Mouse (Mus musculus): ENCODE data around the gene Egfl8. TPM values are rescaled to one million over a fixed set of nuclear protein-coding genes. Genes with fewer than 3 reads are reported as not detected.

Egfl8 gene
- polyA plus RNA-seq, 1 experiment = 0.16 TPM

DNA sequence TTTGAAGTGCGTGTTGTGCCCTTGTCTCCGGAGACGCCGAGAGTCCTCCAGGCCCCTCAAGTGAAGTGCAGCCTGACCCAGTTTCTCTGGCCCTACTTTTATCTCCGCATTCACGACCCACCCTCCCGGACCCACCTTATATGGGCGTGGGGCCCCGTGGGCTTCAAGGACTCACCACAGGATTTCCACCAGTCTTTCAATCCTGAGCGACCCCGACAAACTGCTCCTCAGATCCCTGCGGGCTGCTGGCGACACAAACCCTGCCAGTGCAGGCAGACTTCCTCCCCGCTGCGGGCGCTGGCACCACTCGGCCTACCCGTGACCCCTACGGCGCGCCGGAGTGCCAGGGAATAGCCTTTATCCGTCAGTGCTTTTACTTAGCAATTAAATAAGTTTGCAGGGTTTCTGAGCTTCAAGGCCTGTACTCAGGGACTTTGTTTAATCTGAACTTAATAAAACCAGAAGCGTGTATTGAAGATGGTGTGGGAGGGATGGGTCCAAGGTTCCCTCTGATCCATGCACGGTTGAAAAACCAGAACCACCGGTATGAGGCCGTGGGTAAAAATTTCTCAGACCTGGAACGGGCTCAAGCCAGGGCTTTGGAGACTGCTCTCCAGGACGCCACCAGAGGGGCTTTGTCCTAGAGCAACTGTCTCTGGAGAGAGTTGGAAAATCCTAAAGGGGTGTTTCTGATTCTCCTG lies 12.3 kb upstream of the Egfl8 start, which contains the start of gene Ppt2:
Ppt2 (minus strand) TSS at position 568 of the 701 bp plus-strand sequence.
- Histone ChIP-seq H3K79me2 (ENCODE audit: control insufficient read depth, insufficient read depth) (no peaks in the 10 kb centered on the region), H3K27me3 (ENCODE audit: control insufficient read depth, insufficient read depth, insufficient read length) (peaks cover 32% of the 10 kb centered on the region), H3K4me3 (peak within 1 kb of the TSS; percentile 42), H3K4me2 (ENCODE audit: low read depth) (peak within 1 kb of the TSS; percentile 70), H3K36me3 (ENCODE audit: control insufficient read depth, insufficient read depth) (no peaks in the 10 kb centered on the region), H3ac (ENCODE audit: control insufficient read depth, insufficient read length) (peak within 1 kb of the TSS; percentile 8)
- TF ChIP-seq TCF3 (IDR thresholded peaks at IDR 0.05; ENCODE audit: insufficient read length, low read depth) (no peak), POLR2A (IDR thresholded peaks at IDR 0.05; ENCODE audit: insufficient read length, low read depth) (no peak), E2F4 (IDR thresholded peaks at IDR 0.05; ENCODE audit: insufficient read depth) (no peak), REST (IDR thresholded peaks at IDR 0.05; ENCODE audit: insufficient read depth, insufficient read length) (no peak), MYOG (IDR thresholded peaks at IDR 0.05; ENCODE audit: control insufficient read depth in 1 of 3, insufficient read depth in 1 of 3, insufficient read length in 2 of 3, low read depth in 2 of 3) (no peak), MYOD1 (IDR thresholded peaks at IDR 0.05; ENCODE audit: control insufficient read depth in 1 of 3, insufficient read length in 2 of 3, low read depth in 2 of 3) (no peak), CEBPB (IDR thresholded peaks at IDR 0.05; ENCODE audit: insufficient read depth, poor library complexity, severe bottlenecking) (no peak), POLR2AphosphoS2 (IDR thresholded peaks at IDR 0.05; ENCODE audit: insufficient read length, low read depth) (no peak), TCF12 (IDR thresholded peaks at IDR 0.05; ENCODE audit: insufficient read depth, poor library complexity, severe bottlenecking) (no peak), SRF (IDR thresholded peaks at IDR 0.05; ENCODE audit: control insufficient read depth, insufficient read length, low read depth) (no peak), USF1 (IDR thresholded peaks at IDR 0.05; ENCODE audit: low read depth) (no peak), MAX (IDR thresholded peaks at IDR 0.05; ENCODE audit: low read depth) (no peak)

DNA sequence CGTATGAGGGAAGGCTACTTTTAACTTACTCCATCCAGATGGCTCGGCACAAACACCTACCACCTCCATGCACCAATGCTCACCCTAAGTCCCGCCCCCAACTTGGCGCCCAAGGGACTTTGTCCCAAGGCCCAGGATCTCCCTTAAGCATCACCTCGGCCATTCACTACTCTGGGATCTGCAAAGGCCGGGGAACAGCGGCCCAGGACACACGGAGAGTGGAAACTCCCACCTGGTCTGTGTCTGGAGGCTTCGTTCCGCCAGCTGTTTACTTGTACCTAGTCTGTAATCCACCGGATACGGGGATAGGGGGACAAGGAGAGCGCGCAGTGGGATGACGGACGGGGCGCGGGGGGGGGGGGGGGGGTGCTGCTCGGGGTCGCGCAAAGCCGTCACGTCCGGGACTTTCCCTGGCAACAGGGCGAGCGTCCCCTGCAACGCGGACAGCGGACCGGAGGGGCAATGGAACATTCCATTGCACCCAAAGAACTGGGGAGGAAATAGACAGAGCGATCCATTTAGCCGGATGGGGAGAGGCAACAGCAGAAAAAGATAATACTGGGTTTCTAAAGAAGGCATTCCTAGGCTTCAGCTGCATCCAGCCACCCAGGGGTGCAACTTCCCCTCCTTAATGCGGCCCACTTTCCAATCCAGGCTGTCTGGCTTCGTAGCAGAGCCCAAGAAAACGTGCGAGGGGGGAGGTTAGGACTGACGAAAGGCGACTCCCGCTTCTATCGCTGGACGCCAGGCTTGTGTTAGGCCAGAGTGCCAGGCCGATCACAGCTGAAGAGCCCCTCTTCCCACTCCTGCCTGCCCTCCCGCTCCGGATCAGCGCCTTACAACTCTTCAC lies 11.5 kb upstream of the Egfl8 start:
- no peaks in the 10 kb centered on the region for H3K36me3 ChIP-seq (ENCODE audit: control insufficient read depth, insufficient read depth)
- peak overlapping the region; percentile 73 for H3K4me2 ChIP-seq (ENCODE audit: low read depth)
- H3K4me3 ChIP-seq = peak overlapping the region; percentile 42
- H3K79me2 ChIP-seq (ENCODE audit: control insufficient read depth, insufficient read depth) = no peaks in the 10 kb centered on the region
- H3K27me3 ChIP-seq (ENCODE audit: control insufficient read depth, insufficient read depth, insufficient read length) = peaks cover 25% of the 10 kb centered on the region
- H3ac ChIP-seq (ENCODE audit: control insufficient read depth, insufficient read length) = peak overlapping the region; percentile 8
- TF ChIP-seq POLR2A (IDR thresholded peaks at IDR 0.05; ENCODE audit: insufficient read length, low read depth) = peak; percentile 56
- TF ChIP-seq SRF (IDR thresholded peaks at IDR 0.05; ENCODE audit: control insufficient read depth, insufficient read length, low read depth) = no peak

DNA sequence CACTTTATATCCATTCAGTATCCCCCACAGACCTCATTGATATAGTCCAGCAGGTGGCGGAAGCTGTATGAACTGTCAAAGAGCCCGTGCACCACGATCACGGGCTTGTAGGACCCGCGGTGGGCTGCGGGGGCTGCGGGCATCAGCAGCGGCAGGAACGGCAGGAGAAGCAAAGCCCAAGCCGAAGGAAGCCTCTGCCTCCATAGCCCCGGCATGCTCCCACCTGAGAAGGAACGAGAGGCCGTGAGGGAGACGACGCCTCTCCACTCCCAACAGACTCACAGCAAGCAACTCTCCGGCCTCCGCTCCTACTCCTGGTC lies 11.0 kb upstream of the Egfl8 start:
- H3K36me3 ChIP-seq (ENCODE audit: control insufficient read depth, insufficient read depth) = no peaks in the 10 kb centered on the region
- H3K79me2 ChIP-seq (ENCODE audit: control insufficient read depth, insufficient read depth) = no peaks in the 10 kb centered on the region
- H3K27me3 ChIP-seq (ENCODE audit: control insufficient read depth, insufficient read depth, insufficient read length) = peaks cover 19% of the 10 kb centered on the region
- H3K4me3 ChIP-seq = peak overlapping the region; percentile 42
- peak overlapping the region; percentile 73 for H3K4me2 ChIP-seq (ENCODE audit: low read depth)
- peak overlapping the region; percentile 8 for H3ac ChIP-seq (ENCODE audit: control insufficient read depth, insufficient read length)
- no peak for TF ChIP-seq TCF3 (IDR thresholded peaks at IDR 0.05; ENCODE audit: insufficient read length, low read depth)
- TF ChIP-seq POLR2A (IDR thresholded peaks at IDR 0.05; ENCODE audit: insufficient read length, low read depth) = no peak
- TF ChIP-seq MAX (IDR thresholded peaks at IDR 0.05; ENCODE audit: low read depth) = no peak
- TF ChIP-seq SRF (IDR thresholded peaks at IDR 0.05; ENCODE audit: control insufficient read depth, insufficient read length, low read depth) = no peak
- TF ChIP-seq USF1 (IDR thresholded peaks at IDR 0.05; ENCODE audit: low read depth) = no peak
- no peak for TF ChIP-seq CEBPB (IDR thresholded peaks at IDR 0.05; ENCODE audit: insufficient read depth, poor library complexity, severe bottlenecking)
- no peak for TF ChIP-seq POLR2AphosphoS2 (IDR thresholded peaks at IDR 0.05; ENCODE audit: insufficient read length, low read depth)
- TF ChIP-seq REST (IDR thresholded peaks at IDR 0.05; ENCODE audit: insufficient read depth, insufficient read length) = no peak
- no peak for TF ChIP-seq MYOD1 (IDR thresholded peaks at IDR 0.05; ENCODE audit: control insufficient read depth in 1 of 3, insufficient read length in 2 of 3, low read depth in 2 of 3)
- no peak for TF ChIP-seq E2F4 (IDR thresholded peaks at IDR 0.05; ENCODE audit: insufficient read depth)
- no peak for TF ChIP-seq TCF12 (IDR thresholded peaks at IDR 0.05; ENCODE audit: insufficient read depth, poor library complexity, severe bottlenecking)
- TF ChIP-seq MYOG (IDR thresholded peaks at IDR 0.05; ENCODE audit: control insufficient read depth in 1 of 3, insufficient read depth in 1 of 3, insufficient read length in 2 of 3, low read depth in 2 of 3) = no peak

DNA sequence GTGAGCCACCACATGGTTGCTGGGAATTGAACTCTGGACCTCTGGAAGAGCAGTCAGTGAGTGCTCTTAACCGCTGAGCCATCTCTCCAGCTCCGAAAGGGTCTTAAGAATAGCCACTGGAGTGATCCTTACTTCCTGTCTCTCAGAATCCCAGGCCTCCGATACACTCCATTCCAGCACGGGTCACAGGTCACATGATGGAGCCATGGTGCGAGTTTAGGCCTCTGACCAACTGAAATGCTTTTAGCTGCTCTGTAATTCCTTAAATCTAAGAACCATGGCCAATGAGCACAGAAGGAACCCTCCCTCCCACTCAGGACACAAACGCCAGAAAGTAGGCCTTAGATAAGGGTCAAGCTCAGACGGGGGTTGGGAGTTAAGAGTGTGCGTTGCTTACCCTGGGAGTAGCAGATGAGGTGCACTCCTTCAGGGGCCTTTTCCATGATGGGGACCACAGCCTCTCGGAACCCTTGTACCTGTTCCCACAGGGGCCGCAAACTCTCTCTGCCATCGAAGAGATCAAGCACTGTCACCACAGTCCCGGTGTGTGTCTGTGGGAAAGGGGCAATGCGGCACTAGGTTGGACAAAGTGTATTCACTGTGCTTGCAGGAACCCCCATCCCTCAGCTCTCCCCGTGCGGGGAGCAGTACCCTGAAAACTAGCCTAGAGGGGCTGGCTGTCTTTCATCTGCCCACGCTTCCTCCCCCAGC lies 10.4 kb upstream of the Egfl8 start:
- Histone ChIP-seq H3K79me2 (ENCODE audit: control insufficient read depth, insufficient read depth) (no peaks in the 10 kb centered on the region), H3K27me3 (ENCODE audit: control insufficient read depth, insufficient read depth, insufficient read length) (peaks cover 14% of the 10 kb centered on the region), H3ac (ENCODE audit: control insufficient read depth, insufficient read length) (no peak overlapping the region), H3K4me2 (ENCODE audit: low read depth) (peak overlapping the region; percentile 73), H3K36me3 (ENCODE audit: control insufficient read depth, insufficient read depth) (no peaks in the 10 kb centered on the region), H3K4me3 (peak overlapping the region; percentile 42)
- TF ChIP-seq TCF12 (IDR thresholded peaks at IDR 0.05; ENCODE audit: insufficient read depth, poor library complexity, severe bottlenecking) (no peak), POLR2A (IDR thresholded peaks at IDR 0.05; ENCODE audit: insufficient read length, low read depth) (no peak), USF1 (IDR thresholded peaks at IDR 0.05; ENCODE audit: low read depth) (no peak), REST (IDR thresholded peaks at IDR 0.05; ENCODE audit: insufficient read depth, insufficient read length) (no peak), POLR2AphosphoS2 (IDR thresholded peaks at IDR 0.05; ENCODE audit: insufficient read length, low read depth) (no peak), E2F4 (IDR thresholded peaks at IDR 0.05; ENCODE audit: insufficient read depth) (no peak), MAX (IDR thresholded peaks at IDR 0.05; ENCODE audit: low read depth) (no peak), SRF (IDR thresholded peaks at IDR 0.05; ENCODE audit: control insufficient read depth, insufficient read length, low read depth) (no peak), MYOG (IDR thresholded peaks at IDR 0.05; ENCODE audit: control insufficient read depth in 1 of 3, insufficient read depth in 1 of 3, insufficient read length in 2 of 3, low read depth in 2 of 3) (no peak), MYOD1 (IDR thresholded peaks at IDR 0.05; ENCODE audit: control insufficient read depth in 1 of 3, insufficient read length in 2 of 3, low read depth in 2 of 3) (no peak), CEBPB (IDR thresholded peaks at IDR 0.05; ENCODE audit: insufficient read depth, poor library complexity, severe bottlenecking) (no peak), TCF3 (IDR thresholded peaks at IDR 0.05; ENCODE audit: insufficient read length, low read depth) (no peak)

All from myocyte (in vitro differentiated cells).